Mouse (Mus musculus): ENCODE results near the gene Depp1. TPM values are rescaled to one million over a fixed set of nuclear protein-coding genes. Genes with fewer than 3 reads are reported as not detected.

The Depp1 gene
- polyA plus RNA-seq, 1 experiment from 2014 or later = 17.6 TPM

DNA sequence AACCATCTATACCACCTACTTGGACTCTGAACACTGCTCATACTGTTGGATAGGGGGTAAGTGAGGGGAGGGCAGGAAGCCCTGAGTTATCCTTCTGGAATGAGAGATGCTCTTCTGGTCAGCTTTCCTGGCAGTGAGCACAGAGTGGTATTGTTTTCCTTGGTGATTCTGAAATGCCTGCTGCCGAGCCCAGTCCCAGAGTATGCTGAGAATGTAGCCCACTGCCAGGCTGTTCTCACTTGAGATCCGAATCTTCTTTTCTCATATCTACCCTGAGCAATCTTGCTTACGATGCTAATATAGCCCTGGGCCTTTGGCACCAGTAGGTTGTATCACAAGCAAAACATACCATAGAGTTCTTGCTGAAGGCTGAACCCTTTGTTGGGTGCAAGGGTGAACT lies 43.9 kb downstream of the Depp1 start:
- Histone ChIP-seq H3K9me3 (ENCODE audit: control insufficient read depth, low read length) (no peaks in the 10 kb centered on the region), H3K36me3 (ENCODE audit: control insufficient read depth, insufficient read depth, low read length) (no peaks in the 10 kb centered on the region), H3K9ac (ENCODE audit: low read depth, low read length) (no peak overlapping the region), H3K27ac (ENCODE audit: low read depth, low read length) (no peak overlapping the region), H3K4me2 (ENCODE audit: low read length) (no peak overlapping the region), H3K27me3 (replicated peaks; ENCODE audit: control insufficient read depth, insufficient read depth, low read length) (no peaks in the 10 kb centered on the region), H3K4me3 (ENCODE audit: low read length) (no peak overlapping the region), H3K4me1 (ENCODE audit: control insufficient read depth, insufficient read depth, low read depth, low read length) (no peaks in the 10 kb centered on the region)
- WGBS = 75% methylated on average over 3 of the region's 3 CpGs
- ATAC-seq = no peak

DNA sequence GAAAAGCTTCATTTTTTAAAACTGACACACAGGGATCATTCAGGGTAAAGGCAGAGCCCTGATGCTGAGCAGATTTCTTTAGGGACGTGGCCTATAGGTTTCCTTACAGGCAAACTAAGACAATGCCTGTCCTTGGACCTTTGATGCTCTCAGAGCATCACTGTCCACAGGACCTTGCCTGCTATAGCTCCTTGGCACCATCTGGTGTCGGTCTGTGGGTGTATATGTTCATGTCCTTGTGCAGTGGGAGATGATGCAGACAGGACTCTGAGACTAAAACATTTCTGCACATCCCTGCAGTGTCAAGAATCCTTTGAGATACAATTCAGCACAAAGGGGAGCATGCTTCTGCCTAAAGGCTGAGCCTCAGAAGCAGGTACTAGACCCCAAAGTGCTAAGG lies 47.0 kb downstream of the Depp1 start:
- H3K36me3 ChIP-seq (ENCODE audit: control insufficient read depth, insufficient read depth, low read length) = no peaks in the 10 kb centered on the region
- H3K4me2 ChIP-seq (ENCODE audit: low read length) = no peak overlapping the region
- H3K4me1 ChIP-seq (ENCODE audit: control insufficient read depth, insufficient read depth, low read depth, low read length) = no peaks in the 10 kb centered on the region
- H3K9me3 ChIP-seq (ENCODE audit: control insufficient read depth, low read length) = no peaks in the 10 kb centered on the region
- no peak overlapping the region for H3K4me3 ChIP-seq (ENCODE audit: low read length)
- H3K27me3 ChIP-seq (replicated peaks; ENCODE audit: control insufficient read depth, insufficient read depth, low read length) = no peaks in the 10 kb centered on the region
- ATAC-seq = no peak
- WGBS = 49% methylated on average over 2 of the region's 2 CpGs
- H3K27ac ChIP-seq (ENCODE audit: low read depth, low read length) = no peak overlapping the region
- H3K9ac ChIP-seq (ENCODE audit: low read depth, low read length) = no peak overlapping the region

DNA sequence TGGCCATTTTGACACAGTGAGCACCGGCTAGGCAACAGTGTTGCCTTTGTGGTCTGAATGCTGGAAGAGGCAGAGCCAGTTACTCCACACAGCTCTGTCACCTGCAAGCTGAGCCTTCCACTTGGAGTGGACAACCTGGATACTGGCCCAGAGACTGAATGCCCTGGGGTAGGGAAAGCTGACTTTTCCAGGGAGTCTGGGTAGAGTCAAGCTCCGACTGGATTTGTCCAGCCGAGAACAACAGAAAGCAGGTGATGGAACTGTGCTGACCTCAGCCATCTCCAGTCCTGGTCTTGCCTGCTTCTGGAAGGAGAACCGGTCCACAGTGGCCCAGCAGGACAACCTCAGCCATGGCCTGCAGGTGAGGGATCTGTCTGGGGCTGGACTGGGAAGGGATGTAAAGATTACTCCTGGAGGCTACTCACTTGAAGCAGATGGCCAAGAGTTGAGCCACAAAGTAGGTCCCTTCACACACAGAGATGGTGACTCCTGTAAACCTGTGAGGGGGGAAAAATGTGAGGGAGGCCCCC lies 47.6 kb downstream of the Depp1 start:
- Histone ChIP-seq H3K4me1 (ENCODE audit: control insufficient read depth, insufficient read depth, low read depth, low read length) (no peaks in the 10 kb centered on the region), H3K9me3 (ENCODE audit: control insufficient read depth, low read length) (no peaks in the 10 kb centered on the region), H3K27me3 (replicated peaks; ENCODE audit: control insufficient read depth, insufficient read depth, low read length) (no peaks in the 10 kb centered on the region), H3K27ac (ENCODE audit: low read depth, low read length) (no peak overlapping the region), H3K9ac (ENCODE audit: low read depth, low read length) (no peak overlapping the region), H3K36me3 (ENCODE audit: control insufficient read depth, insufficient read depth, low read length) (no peaks in the 10 kb centered on the region), H3K4me2 (ENCODE audit: low read length) (no peak overlapping the region), H3K4me3 (ENCODE audit: low read length) (no peak overlapping the region)
- 86% methylated on average over 4 of the region's 4 CpGs for WGBS
- ATAC-seq = no peak

DNA sequence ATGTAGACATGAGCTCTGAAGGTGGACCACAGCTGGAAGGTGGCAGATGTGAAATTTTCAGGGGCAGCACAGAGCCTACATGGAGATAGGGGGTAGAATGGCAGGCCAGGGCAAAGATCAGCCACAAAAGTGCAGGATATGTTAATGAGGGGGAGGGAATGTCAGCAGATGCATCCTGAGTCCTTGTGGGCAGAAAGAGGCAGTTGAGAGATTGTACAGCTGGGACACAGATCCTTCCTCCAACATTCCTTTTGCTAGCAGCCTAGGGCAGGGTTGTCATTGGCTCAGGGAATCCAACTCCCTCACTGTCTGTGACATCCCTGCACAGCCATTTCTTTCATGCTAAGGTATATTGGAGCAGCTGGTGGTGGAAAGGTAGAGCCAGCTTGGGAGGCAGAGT lies 50.4 kb downstream of the Depp1 start:
- no peak overlapping the region for H3K4me2 ChIP-seq (ENCODE audit: low read length)
- H3K4me1 ChIP-seq (ENCODE audit: control insufficient read depth, insufficient read depth, low read depth, low read length) = no peaks in the 10 kb centered on the region
- H3K27ac ChIP-seq (ENCODE audit: low read depth, low read length) = no peak overlapping the region
- no peaks in the 10 kb centered on the region for H3K27me3 ChIP-seq (replicated peaks; ENCODE audit: control insufficient read depth, insufficient read depth, low read length)
- no peak overlapping the region for H3K9ac ChIP-seq (ENCODE audit: low read depth, low read length)
- H3K9me3 ChIP-seq (ENCODE audit: control insufficient read depth, low read length) = no peaks in the 10 kb centered on the region
- no peak overlapping the region for H3K4me3 ChIP-seq (ENCODE audit: low read length)
- H3K36me3 ChIP-seq (ENCODE audit: control insufficient read depth, insufficient read depth, low read length) = no peaks in the 10 kb centered on the region
- no peak for ATAC-seq

Small RNA genes within 50 kb of the gene (microRNA-seq; reads per million reads assigned to microRNA genes)
- gene Mir7043 = 1.5 reads per million

Other genes with a start within 250 kb of the Depp1 start
- 0.65 and 0.94 TPM in 2 replicates for gene Alox5, start 189.4 kb upstream of the Depp1 start, polyA plus RNA-seq (2015; fragmentation: Nextera tagmentation; extraction: Ambion mirVana)
- gene Olfr211, start 161.5 kb upstream of the Depp1 start, polyA plus RNA-seq (2015; fragmentation: Nextera tagmentation; extraction: Ambion mirVana) = not detected in 2 replicates
- gene Olfr212, start 144.1 kb upstream of the Depp1 start, polyA plus RNA-seq (2015; fragmentation: Nextera tagmentation; extraction: Ambion mirVana) = not detected in 2 replicates
- not detected in 2 replicates for gene Olfr213, start 112.2 kb upstream of the Depp1 start, polyA plus RNA-seq (2015; fragmentation: Nextera tagmentation; extraction: Ambion mirVana)
- gene Gm5580, start 99.5 kb upstream of the Depp1 start, polyA plus RNA-seq (2015; fragmentation: Nextera tagmentation; extraction: Ambion mirVana) = 0.22 and 0.96 TPM in 2 replicates
- gene Olfr214, start 96.4 kb upstream of the Depp1 start, polyA plus RNA-seq (2015; fragmentation: Nextera tagmentation; extraction: Ambion mirVana) = not detected in 2 replicates
- gene Olfr215, start 66.4 kb upstream of the Depp1 start, polyA plus RNA-seq (2015; fragmentation: Nextera tagmentation; extraction: Ambion mirVana) = not detected in 2 replicates
- 120 and 126 TPM in 2 replicates for gene Zfp422, start 21.6 kb upstream of the Depp1 start, polyA plus RNA-seq (2015; fragmentation: Nextera tagmentation; extraction: Ambion mirVana)
- gene Rassf4, start 23.3 kb downstream of the Depp1 start, polyA plus RNA-seq (2015; fragmentation: Nextera tagmentation; extraction: Ambion mirVana) = 30.3 and 30.8 TPM in 2 replicates
- gene Tmem72, start 66.3 kb downstream of the Depp1 start, polyA plus RNA-seq (2015; fragmentation: Nextera tagmentation; extraction: Ambion mirVana) = 2.5 and 5.4 TPM in 2 replicates